In the genomic region with DNA sequence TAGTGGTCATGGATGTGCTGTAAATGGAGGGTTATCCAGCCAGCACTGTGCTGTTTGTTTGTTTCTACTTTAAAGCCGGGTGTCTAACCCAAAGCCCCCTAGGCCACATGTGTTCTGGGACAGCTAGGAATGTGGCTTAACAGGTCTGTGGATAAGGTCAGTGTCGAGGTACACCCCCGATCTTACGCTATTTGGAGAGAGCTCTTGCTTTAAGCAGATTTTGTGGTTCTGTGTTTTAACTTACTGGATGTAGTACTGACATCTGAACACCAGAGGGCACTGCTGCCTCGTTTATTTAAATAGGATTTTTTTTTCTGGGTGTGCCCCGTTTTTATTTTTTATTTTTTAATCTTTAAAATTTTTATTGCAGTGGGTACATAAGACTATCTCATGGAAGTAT, we compare ENCODE assay signal across 8 mouse cellular contexts. TPM values are rescaled to one million over a fixed set of nuclear protein-coding genes. Genes with fewer than 3 reads are reported as not detected.
DNase-seq lines count a peak whose midpoint lies in the region; ATAC-seq lines count a peak whose summit lies in the region.

No protein-coding gene starts in this region.

- H3K9me3 ChIP-seq in heart, embryonic 10.5 days, result no peaks in the 10 kb centered on the region

- no peak overlapping the region for H3K4me3 ChIP-seq in heart, embryonic 10.5 days

- H3K27ac ChIP-seq in heart, embryonic 10.5 days, result no peak overlapping the region

- no peak for ATAC-seq in activated CD4-positive, CD25-positive, alpha-beta regulatory T cell, adult 4 months

- no peaks in the 10 kb centered on the region for H3K36me3 ChIP-seq in heart, embryonic 10.5 days

- peak; percentile 37 for DNase-seq in heart, adult 8-10 months (ENCODE audit: low spot score)
- no peak for DNase-seq in heart, embryonic 10.5 days (ENCODE audit: low spot score)
- peak; percentile 61 for DNase-seq in right cerebral cortex, postnatal 4 days
- DNase-seq in right cerebral cortex, postnatal 36 days (ENCODE audit: low spot score in 2 of 2), result no peak
- DNase-seq in c-Kit-positive CD71-negative TER-119-negative erythroid progenitor cells, embryonic 14.5 days (ENCODE audit: low read depth), result peak; percentile 74
- DNase-seq in lung, postnatal 25 days (ENCODE audit: low spot score), result peak; percentile 43
- no peak for DNase-seq in gastrocnemius, postnatal 25 days

- H3K4me1 ChIP-seq in heart, embryonic 10.5 days, result no peaks in the 10 kb centered on the region

- H3K27me3 ChIP-seq in heart, embryonic 10.5 days (ENCODE audit: insufficient read depth, poor library complexity, severe bottlenecking), result peaks cover 11% of the 10 kb centered on the region; the same call in 1 of the 2 replicates

- 24% methylated on average over 6 of the region's 6 CpGs for WGBS in heart, embryonic 10.5 days

RNA-seq across cellular contexts. Expression of gene Wipf1, which starts 21.2 kb away (rescaled TPM):
- total RNA-seq in heart, adult 8-10 months (2022), result 10 to 100 TPM; 11.5 to 14.6 (median 13.3) TPM
- polyA plus RNA-seq in heart, embryonic 10.5 days (2016; fragmentation: Nextera tagmentation; extraction: Ambion mirVana), result 6.8 and 7.8 TPM in 2 replicates
- 10 to 100 TPM; 70.1 to 72.4 TPM for polyA plus RNA-seq in activated CD4-positive, CD25-positive, alpha-beta regulatory T cell, adult 4 months (2017; shearing (Covaris generic))
- 10 to 100 TPM; 11.2 to 11.5 TPM for total RNA-seq in gastrocnemius, postnatal 25 days (2021)

RNA-seq across cellular contexts. Expression of gene Chrna1, which starts 29.4 kb away (rescaled TPM):
- total RNA-seq in heart, adult 8-10 months (2022), result under 1 TPM in 3 of 4 experiments, not detected in 1; 0.05 to 0.11 (median 0.06) TPM
- polyA plus RNA-seq in heart, embryonic 10.5 days (2016; fragmentation: Nextera tagmentation; extraction: Ambion mirVana), result 0.16 and 0.45 TPM in 2 replicates
- not detected for polyA plus RNA-seq in activated CD4-positive, CD25-positive, alpha-beta regulatory T cell, adult 4 months (2017; shearing (Covaris generic))
- 1 to 10 TPM; 7.6 to 9.0 TPM for total RNA-seq in gastrocnemius, postnatal 25 days (2021)

Comparison
In these comparisons a context has a peak if more than half of its experiments do, and no peak if none do; other contexts are left out.
1. DNase-seq: peak in heart, adult 8-10 months (single experiment), right cerebral cortex, postnatal 4 days (single experiment), c-Kit-positive CD71-negative TER-119-negative erythroid progenitor cells, embryonic 14.5 days (single experiment) and lung, postnatal 25 days (single experiment); none in heart, embryonic 10.5 days (single experiment), right cerebral cortex, postnatal 36 days (0 of 2) and gastrocnemius, postnatal 25 days (single experiment).
2. RNA of gene Chrna1, which starts 29.4 kb away (total RNA-seq): 7.6 to 9.0 TPM in gastrocnemius, postnatal 25 days; 0.05 to 0.11 TPM in heart, adult 8-10 months; every median in the first group is over 4 times any median in the second.